Mouse (Mus musculus) heart, embryonic 13.5 days (tissue): ENCODE data around the gene Utf1. TPM values are rescaled to one million over a fixed set of nuclear protein-coding genes. Genes with fewer than 3 reads are reported as not detected.
A peak's percentile ranks its signal among the peaks of the same experiment; 100 is the strongest.

Experiments
- ATAC-seq: fragments of 200-750 bp; cut with Nextera tagmentation; 2 replicates; pipeline ENCODE4 v1.8.0; 2017; ENCODE audit warnings: moderate TSS enrichment; ENCODE audit not compliant: insufficient number of reproducible peaks, low FRiP score, low TSS enrichment; ENCODE audit errors: extremely low read depth
- H3K27ac ChIP-seq: fragments of 300-500 bp; sonication (generic); replicated peaks from 2 replicates; pipeline ENCODE4 v1.5.1; 2015; ENCODE audit warnings: moderate library complexity, mild to moderate bottlenecking, inconsistent platforms
- H3K27me3 ChIP-seq: fragments of 300-500 bp; sonication (generic); replicated peaks from 2 replicates; pipeline ENCODE4 v1.6.1; 2015; ENCODE audit warnings: mild to moderate bottlenecking, inconsistent platforms
- H3K36me3 ChIP-seq: fragments of 300-500 bp; sonication (generic); 2 replicates; pipeline ENCODE4 v1.6.1; 2015; ENCODE audit warnings: mild to moderate bottlenecking, inconsistent platforms
- H3K4me1 ChIP-seq: fragments of 300-500 bp; sonication (generic); 2 replicates; pipeline ENCODE4 v1.6.1; 2015; ENCODE audit warnings: inconsistent platforms
- H3K4me2 ChIP-seq: fragments of 300-500 bp; sonication (generic); 2 replicates; pipeline ENCODE4 v1.6.1; 2015; ENCODE audit warnings: inconsistent platforms, mild to moderate bottlenecking, moderate library complexity
- H3K4me3 ChIP-seq: fragments of 300-500 bp; sonication (generic); 2 replicates; pipeline ENCODE4 v1.5.1; 2015; ENCODE audit warnings: moderate library complexity, mild to moderate bottlenecking, inconsistent platforms
- H3K9ac ChIP-seq: fragments of 300-500 bp; sonication (generic); 2 replicates; pipeline ENCODE4 v1.6.1; 2015; ENCODE audit warnings: inconsistent platforms, mild to moderate bottlenecking, moderate library complexity
- H3K9me3 ChIP-seq: fragments of 300-500 bp; sonication (generic); 2 replicates; pipeline ENCODE4 v1.6.1; 2016; ENCODE audit warnings: inconsistent platforms
- WGBS: fragments of 180-500 bp; shearing (Covaris S2); methylation state at CpG from one replicate; pipeline ENCODE4 v1.1.7; 2015; ENCODE audit warnings: mixed read lengths; 5-methylcytosine and 5-hydroxymethylcytosine counted together
- polyA plus RNA-seq: library from polyadenylated mRNA; unstranded; fragments of >200 nt; fragmentation: Nextera tagmentation; extraction: Ambion mirVana; gene quantifications from 2 replicates; pipeline ENCODE4 v1.2.1, GENCODE M21; 2015

Utf1 gene
- polyA plus RNA-seq, 1 experiment from 2014 or later = not detected

- no peak for ATAC-seq
- H3K4me3 ChIP-seq = no peak overlapping the region
- 49% methylated on average over 5 of the region's 5 CpGs for WGBS
These were observed 31.9 kb downstream of the Utf1 start for GRCm38 (mm10) chr7:139975471-139975870.

GRCm38 (mm10) chr7:139978278-139978892 lies 34.8 kb downstream of the Utf1 start, which contains the start of gene 6430531B16Rik:
TSS of gene 6430531B16Rik (minus strand) at chr7:139978755.
- Histone ChIP-seq H3K27me3 (peaks cover 68% of the 10 kb centered on the region), H3K4me1 (peaks cover 7% of the 10 kb centered on the region), H3K9me3 (no peaks in the 10 kb centered on the region), H3K9ac (peak within 1 kb of the TSS; percentile 78), H3K4me3 (peak within 1 kb of the TSS; percentile 66), H3K27ac (no peak within 1 kb of the TSS), H3K36me3 (no peaks in the 10 kb centered on the region), H3K4me2 (peak within 1 kb of the TSS; percentile 94)
- WGBS = 6% methylated on average over 32 of the region's 32 CpGs
- peak; percentile 55 for ATAC-seq

More at GRCm38 (mm10) chr7:139975471-139975870, 31.9 kb downstream of the Utf1 start:
- H3K4me1 ChIP-seq = peaks cover 7% of the 10 kb centered on the region
- peaks cover 79% of the 10 kb centered on the region for H3K27me3 ChIP-seq
- no peak overlapping the region for H3K4me2 ChIP-seq
- no peak overlapping the region for H3K9ac ChIP-seq
- no peaks in the 10 kb centered on the region for H3K36me3 ChIP-seq
- no peaks in the 10 kb centered on the region for H3K9me3 ChIP-seq
- H3K27ac ChIP-seq = no peak overlapping the region

GRCm38 (mm10) chr7:139979011-139979719 lies 35.6 kb downstream of the Utf1 start:
- peak overlapping the region; percentile 66 for H3K4me3 ChIP-seq
- no peak overlapping the region for H3K27ac ChIP-seq
- H3K9me3 ChIP-seq = no peaks in the 10 kb centered on the region
- peaks cover 7% of the 10 kb centered on the region for H3K4me1 ChIP-seq
- H3K27me3 ChIP-seq = peaks cover 68% of the 10 kb centered on the region
- 36% methylated on average over 13 of the region's 13 CpGs for WGBS
- H3K4me2 ChIP-seq = peak overlapping the region; percentile 94
- ATAC-seq = no peak
- H3K9ac ChIP-seq = peak overlapping the region; percentile 78
- no peaks in the 10 kb centered on the region for H3K36me3 ChIP-seq

- no peak for ATAC-seq
- peaks cover 80% of the 10 kb centered on the region for H3K27me3 ChIP-seq
These were observed 37.2 kb downstream of the Utf1 start for GRCm38 (mm10) chr7:139980778-139981177.

DNA sequence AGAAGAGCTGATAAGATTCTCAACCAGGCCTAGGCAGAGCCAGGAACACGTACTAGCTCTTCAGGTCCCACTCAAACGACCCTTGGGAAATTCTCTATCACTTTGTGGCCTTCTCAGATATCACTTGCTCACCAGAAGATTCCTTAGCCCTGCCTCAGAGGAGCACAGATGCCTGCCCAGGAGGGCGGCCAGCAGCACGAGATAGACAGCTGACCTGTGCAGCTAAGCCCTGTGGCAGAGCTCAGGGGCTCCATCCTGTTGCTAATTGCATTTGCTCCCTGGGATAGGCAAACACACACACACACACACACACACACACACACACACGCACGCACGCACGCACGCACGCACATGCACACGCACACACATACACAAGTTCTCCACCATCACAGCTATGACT lies 38.5 kb downstream of the Utf1 start:
- Histone ChIP-seq H3K9ac (no peak overlapping the region), H3K4me3 (no peak overlapping the region), H3K27me3 (peaks cover 80% of the 10 kb centered on the region), H3K9me3 (no peaks in the 10 kb centered on the region), H3K27ac (no peak overlapping the region), H3K4me2 (no peak overlapping the region), H3K36me3 (peaks cover 5% of the 10 kb centered on the region), H3K4me1 (peaks cover 7% of the 10 kb centered on the region)
- no peak for ATAC-seq
- WGBS = 68% methylated on average over 11 of the region's 11 CpGs

More at GRCm38 (mm10) chr7:139980778-139981177, 37.2 kb downstream of the Utf1 start:
- no peak overlapping the region for H3K4me2 ChIP-seq
- H3K36me3 ChIP-seq = peaks cover 5% of the 10 kb centered on the region
- H3K4me3 ChIP-seq = no peak overlapping the region
- no peaks in the 10 kb centered on the region for H3K9me3 ChIP-seq
- 51% methylated on average over 3 of the region's 3 CpGs for WGBS
- no peak overlapping the region for H3K9ac ChIP-seq
- peaks cover 7% of the 10 kb centered on the region for H3K4me1 ChIP-seq
- H3K27ac ChIP-seq = no peak overlapping the region

- 91% methylated on average over 11 of the region's 11 CpGs for WGBS
- Histone ChIP-seq H3K4me1 (no peaks in the 10 kb centered on the region), H3K27me3 (peaks cover 83% of the 10 kb centered on the region), H3K4me2 (no peak overlapping the region), H3K27ac (no peak overlapping the region), H3K36me3 (peaks cover 5% of the 10 kb centered on the region), H3K4me3 (no peak overlapping the region), H3K9me3 (no peaks in the 10 kb centered on the region), H3K9ac (no peak overlapping the region)
- no peak for ATAC-seq
These were observed 40.9 kb downstream of the Utf1 start for GRCm38 (mm10) chr7:139984505-139984904.

GRCm38 (mm10) chr7:139988272-139988671 lies 44.7 kb downstream of the Utf1 start:
- Histone ChIP-seq H3K9ac (no peak overlapping the region), H3K4me2 (no peak overlapping the region), H3K9me3 (no peaks in the 10 kb centered on the region), H3K27me3 (peaks cover 79% of the 10 kb centered on the region), H3K4me1 (no peaks in the 10 kb centered on the region), H3K36me3 (peaks cover 5% of the 10 kb centered on the region), H3K4me3 (no peak overlapping the region), H3K27ac (no peak overlapping the region)
- no peak for ATAC-seq
- 69% methylated on average over 9 of the region's 9 CpGs for WGBS

GRCm38 (mm10) chr7:139990864-139991394 lies 47.3 kb downstream of the Utf1 start:
- no peak for ATAC-seq
- no peak overlapping the region for H3K4me3 ChIP-seq
- peaks cover 53% of the 10 kb centered on the region for H3K27me3 ChIP-seq
- H3K9ac ChIP-seq = no peak overlapping the region
- peaks cover 19% of the 10 kb centered on the region for H3K36me3 ChIP-seq
- no peaks in the 10 kb centered on the region for H3K9me3 ChIP-seq
- no peak overlapping the region for H3K27ac ChIP-seq
- 64% methylated on average over 8 of the region's 8 CpGs for WGBS
- no peaks in the 10 kb centered on the region for H3K4me1 ChIP-seq
- no peak overlapping the region for H3K4me2 ChIP-seq

DNA sequence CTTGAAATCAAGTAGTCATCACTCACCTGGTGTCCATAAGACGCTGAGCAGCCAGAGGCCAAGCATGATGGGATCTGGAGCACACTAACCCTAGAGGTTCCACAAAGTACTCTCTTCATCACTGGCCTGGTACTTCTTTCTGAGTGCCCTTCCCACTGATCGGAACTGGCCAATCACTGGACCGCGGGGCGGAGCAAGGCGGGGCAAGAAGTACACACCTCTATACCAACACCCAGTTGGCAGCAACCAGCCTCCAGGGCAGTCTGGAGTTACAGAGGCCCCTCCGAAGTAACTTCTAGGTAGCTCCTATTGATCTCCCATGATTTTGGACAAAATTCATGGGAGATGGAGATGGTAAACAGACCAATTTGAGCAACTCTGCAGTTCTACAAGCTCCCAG lies 48.8 kb downstream of the Utf1 start, which contains the start of gene Adam8:
Gene Adam8, minus strand, starts transcription at position 157 of the 400 bp plus-strand sequence.
- Histone ChIP-seq H3K36me3 (peaks cover 34% of the 10 kb centered on the region), H3K4me3 (no peak within 1 kb of the TSS), H3K4me2 (no peak within 1 kb of the TSS), H3K27ac (no peak within 1 kb of the TSS), H3K9me3 (no peaks in the 10 kb centered on the region), H3K9ac (no peak within 1 kb of the TSS), H3K4me1 (no peaks in the 10 kb centered on the region), H3K27me3 (peaks cover 38% of the 10 kb centered on the region)
- 26% methylated on average over 7 of the region's 7 CpGs for WGBS
- ATAC-seq = no peak

- peaks cover 45% of the 10 kb centered on the region for H3K36me3 ChIP-seq
- no peaks in the 10 kb centered on the region for H3K9me3 ChIP-seq
- WGBS = 83% methylated on average over 6 of the region's 6 CpGs
- H3K4me3 ChIP-seq = no peak overlapping the region
- H3K4me1 ChIP-seq = no peaks in the 10 kb centered on the region
- H3K27me3 ChIP-seq = peaks cover 27% of the 10 kb centered on the region
- no peak overlapping the region for H3K27ac ChIP-seq
- no peak overlapping the region for H3K4me2 ChIP-seq
- no peak overlapping the region for H3K9ac ChIP-seq
- ATAC-seq = no peak
These were observed 49.9 kb downstream of the Utf1 start for GRCm38 (mm10) chr7:139993532-139993931.

GRCm38 (mm10) chr7:139994202-139994601 lies 50.6 kb downstream of the Utf1 start:
- Histone ChIP-seq H3K4me2 (no peak overlapping the region), H3K9ac (no peak overlapping the region), H3K4me1 (no peaks in the 10 kb centered on the region), H3K27me3 (peaks cover 20% of the 10 kb centered on the region), H3K27ac (no peak overlapping the region), H3K9me3 (no peaks in the 10 kb centered on the region), H3K36me3 (peaks cover 52% of the 10 kb centered on the region), H3K4me3 (no peak overlapping the region)
- WGBS = 78% methylated on average over 4 of the region's 4 CpGs
- no peak for ATAC-seq
